ENCODE assay signal across 8 mouse cellular contexts in genomic region chr7:90456845-90457468, GRCm38 (mm10). TPM values are rescaled to one million over a fixed set of nuclear protein-coding genes. Genes with fewer than 3 reads are reported as not detected.
DNase-seq lines count a peak whose midpoint lies in the region; ATAC-seq and TF ChIP-seq lines count a peak whose summit lies in the region.

Gene Tmem126a, minus strand, starts transcription at chr7:90457229.

- H3K27ac ChIP-seq in heart, embryonic 11.5 days (ENCODE audit: low read depth, low read length), result peak within 1 kb of the TSS; percentile 87
- peak within 1 kb of the TSS; percentile 96 for H3K27ac ChIP-seq in kidney, embryonic 15.5 days
- H3K27ac ChIP-seq in limb, embryonic 15.5 days, result peak within 1 kb of the TSS; percentile 96
- peak within 1 kb of the TSS; percentile 88 for H3K27ac ChIP-seq in midbrain, postnatal 0 days (ENCODE audit: low read depth, low read length)

- peaks cover 38% of the 10 kb centered on the region for H3K4me1 ChIP-seq in erythroblast, embryonic 14.5 days (ENCODE audit: control insufficient read depth)
- 0 out of 2 replicates have a peak, but pooled peaks cover 6% of the 10 kb centered on the region for H3K4me1 ChIP-seq in heart, embryonic 11.5 days (ENCODE audit: control insufficient read depth, insufficient read depth, low read length)
- H3K4me1 ChIP-seq in kidney, embryonic 15.5 days, result peaks cover 18% of the 10 kb centered on the region
- peaks cover 12% of the 10 kb centered on the region; the same call in 1 of the 2 replicates for H3K4me1 ChIP-seq in limb, embryonic 15.5 days
- no peaks in the 10 kb centered on the region for H3K4me1 ChIP-seq in midbrain, postnatal 0 days (ENCODE audit: insufficient read depth, low read length)

- H3K4me2 ChIP-seq in heart, embryonic 11.5 days, result peak within 1 kb of the TSS; percentile 68
- peak within 1 kb of the TSS; percentile 76 for H3K4me2 ChIP-seq in kidney, embryonic 15.5 days
- H3K4me2 ChIP-seq in limb, embryonic 15.5 days, result peak within 1 kb of the TSS; percentile 59
- H3K4me2 ChIP-seq in midbrain, postnatal 0 days (ENCODE audit: low read depth, low read length, poor library complexity, severe bottlenecking), result peak within 1 kb of the TSS; percentile 61

- no peaks in the 10 kb centered on the region for H3K9me3 ChIP-seq in erythroblast, embryonic 14.5 days (ENCODE audit: control insufficient read depth, low read length)
- no peaks in the 10 kb centered on the region for H3K9me3 ChIP-seq in heart, embryonic 11.5 days (replicated peaks; ENCODE audit: control insufficient read depth, low read length)
- no peaks in the 10 kb centered on the region for H3K9me3 ChIP-seq in kidney, embryonic 15.5 days (replicated peaks)
- H3K9me3 ChIP-seq in limb, embryonic 15.5 days, result no peaks in the 10 kb centered on the region
- H3K9me3 ChIP-seq in midbrain, postnatal 0 days (ENCODE audit: low read length), result no peaks in the 10 kb centered on the region

- peaks cover 32% of the 10 kb centered on the region for H3K36me3 ChIP-seq in erythroblast, embryonic 14.5 days (ENCODE audit: control insufficient read depth)
- H3K36me3 ChIP-seq in heart, embryonic 11.5 days (ENCODE audit: control insufficient read depth, insufficient read depth, low read length), result peaks cover 6% of the 10 kb centered on the region
- H3K36me3 ChIP-seq in kidney, embryonic 15.5 days, result peaks cover 23% of the 10 kb centered on the region
- peaks cover 6% of the 10 kb centered on the region; the same call in 1 of the 2 replicates for H3K36me3 ChIP-seq in limb, embryonic 15.5 days
- peaks cover 12% of the 10 kb centered on the region; the same call in 1 of the 2 replicates for H3K36me3 ChIP-seq in midbrain, postnatal 0 days (ENCODE audit: insufficient read depth, low read length)

- peak; percentile 96 for ATAC-seq in heart, embryonic 11.5 days (replicated peaks; ENCODE audit: insufficient number of reproducible peaks, low FRiP score, low TSS enrichment)
- ATAC-seq in kidney, embryonic 15.5 days (replicated peaks; ENCODE audit: low FRiP score), result peak; percentile 98
- ATAC-seq in limb, embryonic 15.5 days (ENCODE audit: insufficient number of reproducible peaks, low FRiP score, low TSS enrichment, low read depth), result peak; percentile 89
- ATAC-seq in midbrain, postnatal 0 days (ENCODE audit: low FRiP score), result peak; percentile 98

- H3K9ac ChIP-seq in heart, embryonic 11.5 days (ENCODE audit: low read depth, low read length), result peak within 1 kb of the TSS; percentile 86
- peak within 1 kb of the TSS; percentile 83 for H3K9ac ChIP-seq in kidney, embryonic 15.5 days
- peak within 1 kb of the TSS; percentile 79 for H3K9ac ChIP-seq in limb, embryonic 15.5 days
- H3K9ac ChIP-seq in midbrain, postnatal 0 days (replicated peaks; ENCODE audit: low read length, poor library complexity, severe bottlenecking), result peak within 1 kb of the TSS; percentile 78

- H3K27me3 ChIP-seq in erythroblast, embryonic 14.5 days (ENCODE audit: control insufficient read depth), result peaks cover 7% of the 10 kb centered on the region; the same call in 1 of the 2 replicates
- 0 out of 2 replicates have a peak, but pooled peaks cover 3% of the 10 kb centered on the region for H3K27me3 ChIP-seq in heart, embryonic 11.5 days (ENCODE audit: control insufficient read depth, insufficient read depth, low read length)
- no peaks in the 10 kb centered on the region for H3K27me3 ChIP-seq in kidney, embryonic 15.5 days
- no peaks in the 10 kb centered on the region for H3K27me3 ChIP-seq in limb, embryonic 15.5 days
- no peaks in the 10 kb centered on the region for H3K27me3 ChIP-seq in midbrain, postnatal 0 days (ENCODE audit: insufficient read depth, low read length)

- TF ChIP-seq CTCF in midbrain, postnatal 0 days (IDR thresholded peaks at IDR 0.05), result peak; percentile 61

- peak; percentile 83 for DNase-seq in CD4-positive, CD25-positive, alpha-beta regulatory T cell, adult 2 months (ENCODE audit: low read depth, low spot score)
- peak; percentile 80 for DNase-seq in brain, embryonic 18.5 days (ENCODE audit: low read depth, low spot score)
- DNase-seq in midbrain, postnatal 0 days (ENCODE audit: low spot score), result peak; percentile 95
- DNase-seq in spleen, postnatal 36 days (ENCODE audit: low spot score in 2 of 2), result peak; percentile 76 to 82

- H3K4me3 ChIP-seq in erythroblast, embryonic 14.5 days (replicated peaks), result peak within 1 kb of the TSS; percentile 82
- H3K4me3 ChIP-seq in heart, embryonic 11.5 days (ENCODE audit: low read depth, low read length), result peak within 1 kb of the TSS; percentile 79
- peak within 1 kb of the TSS; percentile 85 for H3K4me3 ChIP-seq in kidney, embryonic 15.5 days (replicated peaks)
- H3K4me3 ChIP-seq in limb, embryonic 15.5 days, result peak within 1 kb of the TSS; percentile 78
- peak within 1 kb of the TSS; percentile 71 for H3K4me3 ChIP-seq in midbrain, postnatal 0 days (ENCODE audit: low read depth, low read length)

- WGBS in heart, embryonic 11.5 days (ENCODE audit: insufficient replicate concordance), result under 1% methylated on average over 41 of the region's 41 CpGs
- under 1% methylated on average over 41 of the region's 41 CpGs for WGBS in kidney, embryonic 15.5 days
- WGBS in limb, embryonic 15.5 days, result under 1% methylated on average over 41 of the region's 41 CpGs
- under 1% methylated on average over 41 of the region's 41 CpGs for WGBS in midbrain, postnatal 0 days

RNA-seq across cellular contexts. Expression of gene Tmem126a, which starts in this region (rescaled TPM):
- polyA plus RNA-seq in erythroblast, embryonic 14.5 days (2012), result 0.65 and 0.98 TPM in 2 replicates
- polyA plus RNA-seq in heart, embryonic 11.5 days (2014; fragmentation: Nextera tagmentation; extraction: Ambion mirVana), result 106 and 113 TPM in 2 replicates
- 115 and 126 TPM in 2 replicates for polyA plus RNA-seq in kidney, embryonic 15.5 days (2015; fragmentation: Nextera tagmentation; extraction: Ambion mirVana)
- polyA plus RNA-seq in limb, embryonic 15.5 days (2015; fragmentation: Nextera tagmentation; extraction: Ambion mirVana), result 80.0 and 87.4 TPM in 2 replicates
- 41.2 and 65.6 TPM in 2 replicates for total RNA-seq in midbrain, postnatal 0 days (2014; rRNA removed)
- 129 and 137 TPM in 2 replicates for polyA plus RNA-seq in midbrain, postnatal 0 days (2015; fragmentation: Nextera tagmentation; extraction: Ambion mirVana)

Comparison
In these comparisons a context has a peak if more than half of its experiments do, and no peak if none do; other contexts are left out.
1. Peak in every context shown above with its lines: DNase-seq, ATAC-seq, H3K4me3 ChIP-seq and H3K27ac ChIP-seq.
2. RNA of gene Tmem126a (polyA plus RNA-seq): 129 to 137 TPM in midbrain, postnatal 0 days, 115 to 126 TPM in kidney, embryonic 15.5 days, 106 to 113 TPM in heart, embryonic 11.5 days and 80.0 to 87.4 TPM in limb, embryonic 15.5 days; 0.65 to 0.98 TPM in erythroblast, embryonic 14.5 days; every median in the first group is over 10 times any median in the second.